Mouse (Mus musculus) lung, adult 18-20 months (tissue): Measurements from ENCODE around the gene Trpt1.

Experiments used
- DNase-seq, 2 experiments: peaks; one replicate each; pipeline ENCODE4 v3.0.0; 2022; ENCODE audit warnings: mixed read lengths in 2 of 2

The Trpt1 gene

DNA sequence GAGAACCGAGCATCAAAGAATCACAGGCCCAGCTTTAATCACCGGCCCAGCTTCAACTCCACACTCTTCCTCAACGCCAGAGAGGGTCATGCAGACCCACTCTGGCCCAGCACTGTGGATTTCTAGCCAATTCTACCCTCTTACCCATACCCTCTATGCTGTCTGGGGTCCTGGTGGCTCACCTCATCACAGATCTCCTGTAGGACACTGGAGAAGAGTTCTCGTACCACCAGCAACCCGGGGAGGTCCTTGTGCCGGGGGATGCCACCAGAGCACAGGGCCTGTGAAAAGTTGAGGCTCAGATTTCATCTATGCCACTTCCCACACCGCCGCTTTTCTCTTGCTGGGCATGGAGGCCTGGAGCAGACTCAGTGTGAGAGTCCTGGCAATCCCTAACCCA is 1.4 kb upstream of the Trpt1 start:
- DNase-seq: no peak

DNA sequence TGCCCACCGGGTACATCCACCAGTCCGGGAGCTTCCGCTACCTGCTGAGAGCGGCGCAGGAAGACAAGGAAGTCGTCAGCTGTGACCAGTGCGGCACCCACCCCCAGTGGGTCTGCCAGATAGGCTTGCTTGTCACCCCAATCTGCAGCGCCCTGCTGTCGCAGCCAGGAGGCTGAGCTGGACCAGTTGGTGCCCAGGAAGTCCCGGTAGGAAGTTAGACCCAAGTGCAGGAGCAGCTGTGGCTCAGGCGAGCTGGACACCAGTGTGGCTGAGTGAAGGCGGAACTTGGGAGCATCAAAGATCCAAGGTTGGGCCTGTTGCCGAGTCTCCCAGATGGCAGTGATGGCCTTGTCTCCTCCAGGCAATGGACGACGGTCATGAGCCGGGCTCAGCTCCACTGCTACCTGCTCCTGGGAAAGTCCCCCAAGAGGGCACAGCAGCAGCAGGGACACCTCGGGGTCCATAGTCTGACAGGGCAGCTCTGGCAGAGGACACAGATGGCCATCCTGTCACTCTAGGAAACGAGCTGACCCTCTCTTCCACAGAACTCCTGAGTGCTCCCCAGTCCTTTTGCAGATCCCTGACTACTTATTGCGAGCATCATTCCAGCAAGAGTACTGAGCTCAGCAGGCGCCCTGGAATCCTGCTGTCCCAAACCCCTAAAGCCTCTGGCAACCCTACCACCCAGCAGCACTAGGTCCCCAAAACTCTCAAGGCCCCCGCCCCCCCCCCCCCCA is 508 bp upstream of the Trpt1 start:
- DNase-seq: no peak

- DNase-seq: no peak
These were observed 1.9 kb downstream of the Trpt1 start for GRCm38 (mm10) chr19:6997721-6998290.

GRCm38 (mm10) chr19:6999360-7000063 is 3.6 kb downstream of the Trpt1 start:
- DNase-seq: no peak

GRCm38 (mm10) chr19:7006892-7007593 is 11.1 kb downstream of the Trpt1 start:
- DNase-seq: no peak

DNA sequence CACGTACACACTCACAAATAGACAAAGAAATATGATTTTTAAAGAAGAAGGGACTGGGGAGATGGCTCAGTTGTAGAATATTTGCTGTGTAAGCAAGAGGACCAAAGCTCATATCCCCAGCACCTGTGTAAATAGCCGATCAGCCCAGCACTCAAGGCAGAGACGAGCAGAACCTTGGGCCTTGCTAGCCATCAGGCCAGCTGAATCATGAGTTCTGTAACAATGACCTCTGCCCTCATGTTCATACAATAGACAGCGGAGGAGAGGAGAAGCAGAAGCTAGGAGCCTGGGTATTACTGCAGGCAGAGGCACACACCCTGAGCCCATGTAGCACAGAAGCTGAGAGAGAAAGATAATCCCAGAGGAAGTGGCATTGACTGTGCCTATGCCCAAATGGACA is 16.5 kb downstream of the Trpt1 start:
- no peak for DNase-seq

DNA sequence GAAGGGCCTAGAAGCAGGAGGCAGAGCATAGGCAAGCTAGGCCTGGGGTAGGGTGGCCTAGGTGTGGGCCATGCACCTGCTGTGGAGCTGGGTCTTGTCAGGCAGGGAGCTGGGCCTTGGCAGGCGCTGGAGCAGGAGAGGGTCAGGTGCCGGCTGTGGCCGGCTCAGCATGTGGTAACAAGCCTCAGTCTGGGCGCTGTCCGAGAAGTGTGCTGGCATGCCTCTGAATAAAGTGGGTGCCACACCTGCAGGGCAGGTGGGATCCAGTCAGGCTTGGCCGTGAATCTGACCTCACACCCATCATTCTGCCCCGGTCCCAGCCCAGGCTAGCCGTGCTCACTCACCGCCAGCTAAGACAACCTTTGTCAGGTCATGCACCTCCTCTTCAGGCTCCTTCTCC is 18.1 kb downstream of the Trpt1 start:
- DNase-seq: no peak

DNA sequence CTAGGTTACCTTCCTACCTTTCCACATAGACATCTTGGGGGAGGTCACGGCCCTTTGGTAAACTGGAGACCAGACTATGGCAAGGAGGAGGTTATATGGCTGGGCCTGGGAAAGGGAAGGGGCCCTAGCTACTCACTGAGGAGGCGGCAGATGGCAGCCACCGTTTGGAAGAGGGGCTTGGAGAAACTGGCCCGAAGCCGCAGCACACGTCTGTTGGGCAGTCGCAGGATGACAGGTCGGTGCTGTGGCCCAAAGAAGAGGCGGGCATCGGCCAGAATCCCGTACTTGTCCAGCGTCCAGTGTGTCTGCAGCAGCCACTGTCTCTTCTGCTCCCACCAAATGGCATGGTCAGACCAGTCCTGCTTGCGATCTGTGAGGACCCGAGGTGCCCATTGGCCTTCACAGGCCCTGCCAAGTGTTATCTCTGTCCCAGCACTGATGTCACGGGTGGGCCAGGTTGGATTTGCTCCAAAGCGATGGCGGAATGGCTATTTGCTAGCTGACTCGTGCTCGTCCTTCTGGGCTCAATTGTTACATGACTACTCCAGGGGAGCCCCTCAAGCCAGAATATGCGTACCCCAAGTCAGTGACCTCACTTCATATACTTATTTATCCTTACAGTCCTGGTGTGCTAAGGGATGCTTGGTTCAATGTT is 18.7 kb downstream of the Trpt1 start:
- no peak for DNase-seq

- peak in 1 of 2 experiments; percentile 24 for DNase-seq
These were observed 21.9 kb downstream of the Trpt1 start for GRCm38 (mm10) chr19:7017541-7018457.

DNA sequence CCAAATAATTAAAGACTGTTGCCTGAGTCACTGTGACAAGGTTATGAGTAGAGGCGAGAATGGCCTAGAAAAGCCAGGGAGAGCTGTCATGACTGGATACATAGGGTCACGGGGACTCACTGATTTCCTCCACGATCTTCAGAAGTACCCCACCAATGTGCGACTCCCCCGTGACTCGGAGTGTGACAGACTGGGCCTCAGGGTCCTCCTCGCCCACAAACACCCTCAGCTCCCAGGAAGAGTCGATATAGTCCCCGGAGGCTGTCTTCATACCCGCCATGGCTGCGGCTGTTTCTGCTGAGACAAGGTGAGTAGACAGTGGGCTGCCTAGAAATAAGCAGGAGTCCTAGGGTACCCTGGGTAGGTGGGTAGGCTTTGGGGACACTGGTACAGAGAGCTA is 22.6 kb downstream of the Trpt1 start:
- DNase-seq: no peak

DNA sequence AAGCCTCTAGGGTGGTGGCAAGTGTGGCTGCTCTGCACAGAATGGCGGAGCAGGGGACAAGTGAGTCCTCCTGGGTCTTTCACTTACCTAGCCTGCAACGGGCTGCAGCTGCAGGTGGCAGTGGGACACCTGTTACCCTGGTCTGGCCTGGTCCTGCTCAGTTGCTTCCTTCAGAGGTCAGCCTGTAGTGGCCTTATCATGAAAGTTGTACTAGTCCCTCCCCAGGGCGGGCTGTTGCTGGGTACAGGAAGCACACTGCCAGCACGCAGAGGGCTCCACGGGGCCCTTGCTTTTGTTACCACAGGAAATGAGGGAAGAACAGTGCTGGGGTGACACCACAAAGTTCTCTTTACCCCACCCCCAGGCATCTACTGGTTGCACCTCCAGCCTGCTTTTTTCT is 23.3 kb downstream of the Trpt1 start, which contains the start of gene Fermt3:
Fermt3 (minus strand) TSS at position 279 of the 400 bp plus-strand sequence.
- DNase-seq: peak; percentile 72 to 77

GRCm38 (mm10) chr19:7020224-7020641 is 24.3 kb downstream of the Trpt1 start:
- DNase-seq: peak; percentile 56 to 63

DNA sequence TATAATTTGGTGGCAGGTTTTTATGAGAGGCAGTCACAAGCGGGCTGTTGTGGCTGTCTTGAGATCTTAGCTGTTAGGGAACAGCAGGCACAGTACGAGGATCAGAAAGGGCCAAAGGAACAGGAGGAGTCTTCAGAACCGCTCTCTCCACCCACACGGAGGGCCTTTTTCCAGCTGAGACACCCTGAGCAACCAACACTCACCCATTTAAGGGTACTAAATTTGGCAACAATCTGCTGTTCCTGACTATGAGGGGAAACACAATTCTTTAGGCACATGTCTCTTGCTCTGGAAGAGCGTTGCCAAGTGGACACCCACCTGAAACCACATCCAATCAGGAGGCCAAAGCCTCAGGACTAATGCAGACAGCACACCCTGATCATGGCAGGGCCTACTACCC is 33.6 kb downstream of the Trpt1 start:
- DNase-seq: no peak

- no peak for DNase-seq
These were observed 38.1 kb downstream of the Trpt1 start for GRCm38 (mm10) chr19:7034006-7034405.

- peak; percentile 50 to 54 for DNase-seq
These were observed 43.3 kb downstream of the Trpt1 start for GRCm38 (mm10) chr19:7039088-7039720.

- DNase-seq: peak; percentile 100
These were observed 44.1 kb downstream of the Trpt1 start, which contains the start of gene Stip1 for GRCm38 (mm10) chr19:7039841-7040636. Gene Stip1, minus strand, starts transcription at chr19:7039967.

DNA sequence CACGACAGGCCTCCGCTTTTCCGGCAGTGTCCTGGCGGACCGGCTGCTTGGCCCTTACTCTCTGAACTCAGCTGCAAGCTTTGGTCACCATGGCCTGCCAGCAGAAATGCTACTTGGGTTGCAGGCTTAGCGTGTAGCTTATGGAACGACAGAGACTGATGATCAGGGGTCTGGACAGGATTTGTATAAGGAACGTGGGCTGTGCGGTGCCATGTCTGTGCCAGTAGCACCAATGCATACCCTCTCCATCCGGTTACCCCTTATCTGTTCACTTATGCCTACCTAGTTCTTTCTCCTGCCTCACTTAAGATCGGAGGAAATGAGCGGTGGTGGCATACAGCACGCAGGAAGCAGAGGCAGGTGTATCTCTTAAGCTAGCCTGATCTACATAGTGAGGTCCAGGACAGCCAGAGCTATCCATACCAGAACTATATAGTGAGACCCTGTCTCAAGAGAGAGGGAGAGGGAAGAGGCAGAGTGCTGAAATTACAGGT is 44.8 kb downstream of the Trpt1 start:
- no peak for DNase-seq

DNA sequence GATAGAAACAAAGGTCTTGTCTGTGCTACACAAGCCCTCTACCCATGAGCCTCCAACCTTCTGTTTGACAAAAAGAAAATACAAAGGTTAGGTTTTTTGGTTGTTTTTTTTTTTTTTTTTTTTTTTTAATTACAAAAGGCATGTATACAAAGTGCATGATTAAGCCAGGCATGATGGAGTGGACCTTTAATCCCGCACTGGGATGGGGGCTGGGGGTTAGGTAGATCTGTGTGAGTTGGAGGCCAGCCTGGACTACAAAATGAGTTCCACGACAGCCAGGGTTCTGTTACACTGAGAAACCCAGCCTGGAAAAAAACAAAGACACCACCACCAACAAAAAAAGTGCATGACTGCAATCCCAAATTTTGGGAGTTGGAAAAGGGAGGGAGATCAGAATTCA is 45.2 kb downstream of the Trpt1 start:
- DNase-seq: no peak

DNA sequence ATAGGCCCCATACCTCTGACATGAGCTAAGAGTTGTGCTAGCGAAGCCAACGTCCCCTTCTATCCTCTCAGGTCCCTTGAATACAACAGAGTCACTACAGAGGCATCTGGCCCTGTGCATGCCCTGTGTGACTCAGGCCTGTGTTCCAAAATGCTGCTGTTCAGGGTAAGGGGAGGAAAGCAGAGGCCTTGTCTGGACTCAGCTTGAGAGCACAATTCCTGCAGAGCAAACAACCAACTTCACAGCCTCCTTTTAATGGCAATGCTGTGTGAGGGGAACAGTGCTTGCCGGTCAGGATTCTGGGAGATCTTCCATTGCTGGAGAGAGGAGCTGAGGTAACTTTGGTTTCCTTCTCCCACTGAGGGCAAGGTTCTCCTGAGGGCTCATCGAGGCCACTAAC is 48.3 kb downstream of the Trpt1 start:
- DNase-seq: no peak

DNA sequence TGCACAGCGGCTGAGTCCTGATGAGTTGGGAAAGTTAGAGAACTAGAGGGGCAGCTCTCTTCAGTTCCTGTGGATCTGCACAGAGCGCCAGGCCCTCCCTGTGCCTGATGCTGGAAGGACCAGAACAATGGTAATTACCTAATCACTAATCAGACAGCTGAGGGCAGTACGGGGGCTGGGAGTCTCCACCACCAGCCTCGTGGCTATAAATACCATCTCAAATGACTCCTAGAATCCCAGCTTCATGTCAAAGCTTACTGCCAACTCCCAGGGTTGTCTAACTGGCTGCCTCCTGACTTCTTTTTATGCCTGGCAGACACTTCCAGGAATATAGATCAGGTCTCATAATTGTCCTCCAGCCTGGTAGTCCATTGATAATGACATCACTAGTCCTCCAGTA is 48.8 kb downstream of the Trpt1 start:
- no peak for DNase-seq
